Mouse (Mus musculus): ENCODE measurements around the gene Actl10. TPM values are rescaled to one million over a fixed set of nuclear protein-coding genes. Genes with fewer than 3 reads are reported as not detected.

Actl10 gene
- polyA plus RNA-seq, 1 experiment from 2014 or later: not detected

DNA sequence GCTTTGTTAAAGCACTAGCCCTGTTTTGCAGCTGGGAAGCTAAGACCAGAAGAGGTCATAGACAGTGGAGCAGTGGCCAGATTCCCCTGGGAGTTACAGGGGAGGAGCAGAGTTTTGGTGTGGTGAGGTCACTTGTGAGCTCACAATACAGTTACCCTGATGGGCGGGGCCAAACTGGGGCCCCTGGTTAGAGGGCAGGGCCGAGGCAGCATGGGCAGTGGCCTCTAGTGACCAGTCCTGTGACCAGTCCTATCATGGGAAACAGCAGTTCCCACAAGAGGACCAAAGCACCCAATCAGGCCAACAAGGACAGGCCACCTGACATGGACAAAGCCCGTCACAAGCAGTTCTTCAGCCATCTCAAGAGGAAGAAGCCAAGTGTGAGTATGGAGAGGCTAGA is 2.9 kb upstream of the Actl10 start:
- Histone ChIP-seq H3K9me3 (ENCODE audit: control insufficient read depth) (no peaks in the 10 kb centered on the region), H3K27me3 (replicated peaks; ENCODE audit: control insufficient read depth, insufficient read depth, low read length) (peaks cover 16% of the 10 kb centered on the region), H3K4me3 (ENCODE audit: low read depth, low read length) (no peak overlapping the region), H3K9ac (ENCODE audit: low read depth, low read length) (no peak overlapping the region), H3K4me1 (replicated peaks; ENCODE audit: control insufficient read depth, insufficient read depth, low read length) (peaks cover 6% of the 10 kb centered on the region; the same call in 1 of the 2 replicates), H3K36me3 (ENCODE audit: control insufficient read depth, insufficient read depth) (no peaks in the 10 kb centered on the region), H3K27ac (ENCODE audit: low read depth, low read length) (no peak overlapping the region), H3K4me2 (replicated peaks; ENCODE audit: low read depth) (0 out of 2 replicates have a peak overlapping the region, but pooled peaks have one; percentile 80)
- no peak for ATAC-seq
- TF ChIP-seq CTCF (IDR thresholded peaks at IDR 0.05; ENCODE audit: low read depth): no peak
- 59% methylated on average over 3 of the region's 3 CpGs for WGBS

DNA sequence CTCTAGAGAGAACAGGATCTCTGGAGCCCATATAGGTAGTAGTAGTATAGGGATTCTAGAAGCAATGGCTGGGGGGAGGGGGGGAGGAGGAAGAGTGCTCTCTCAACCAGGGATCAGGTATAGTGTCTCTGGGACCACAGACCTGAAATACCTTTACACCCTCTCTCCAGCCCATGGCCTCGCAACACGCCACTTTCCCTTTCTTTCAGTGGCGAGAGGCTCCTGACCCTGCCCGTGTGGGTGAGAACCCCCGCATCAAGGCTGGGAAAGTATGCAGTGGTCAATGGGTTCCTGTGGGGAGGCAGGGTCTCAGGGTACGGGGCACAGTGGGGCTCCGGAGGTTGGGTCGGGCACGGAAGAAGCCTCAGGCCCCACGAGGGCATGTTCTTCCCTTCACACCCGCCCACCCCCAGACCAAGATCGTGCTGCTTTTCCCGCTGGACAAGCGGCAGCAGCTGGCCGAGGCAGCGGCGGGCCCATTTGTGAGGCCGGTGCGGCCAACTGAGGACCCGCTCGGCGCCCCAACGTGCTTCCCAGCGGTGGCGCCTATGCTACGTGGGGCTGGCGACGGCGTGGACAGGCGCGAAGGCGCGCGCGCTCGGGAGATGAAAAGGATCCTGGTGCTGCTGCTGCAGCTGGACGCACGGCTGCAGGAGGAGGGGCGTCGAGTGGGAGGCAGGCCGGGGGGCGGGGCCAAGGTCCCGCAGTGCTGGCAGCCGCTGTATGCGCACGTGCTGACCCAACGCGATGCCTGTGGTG is 2.3 kb upstream of the Actl10 start:
- H3K4me1 ChIP-seq (replicated peaks; ENCODE audit: control insufficient read depth, insufficient read depth, low read length): peaks cover 6% of the 10 kb centered on the region; the same call in 1 of the 2 replicates
- peak overlapping the region; percentile 80 for H3K4me2 ChIP-seq (replicated peaks; ENCODE audit: low read depth)
- no peak overlapping the region for H3K27ac ChIP-seq (ENCODE audit: low read depth, low read length)
- no peaks in the 10 kb centered on the region for H3K36me3 ChIP-seq (ENCODE audit: control insufficient read depth, insufficient read depth)
- peak overlapping the region; percentile 42 for H3K4me3 ChIP-seq (ENCODE audit: low read depth, low read length)
- peak; percentile 44; the same call in 1 of the 2 replicates for ATAC-seq
- no peak for TF ChIP-seq CTCF (IDR thresholded peaks at IDR 0.05; ENCODE audit: low read depth)
- H3K27me3 ChIP-seq (replicated peaks; ENCODE audit: control insufficient read depth, insufficient read depth, low read length): peaks cover 16% of the 10 kb centered on the region
- no peaks in the 10 kb centered on the region for H3K9me3 ChIP-seq (ENCODE audit: control insufficient read depth)
- WGBS: 6% methylated on average over 48 of the region's 48 CpGs
- H3K9ac ChIP-seq (ENCODE audit: low read depth, low read length): peak overlapping the region; percentile 40; the same call in 1 of the 2 replicates

DNA sequence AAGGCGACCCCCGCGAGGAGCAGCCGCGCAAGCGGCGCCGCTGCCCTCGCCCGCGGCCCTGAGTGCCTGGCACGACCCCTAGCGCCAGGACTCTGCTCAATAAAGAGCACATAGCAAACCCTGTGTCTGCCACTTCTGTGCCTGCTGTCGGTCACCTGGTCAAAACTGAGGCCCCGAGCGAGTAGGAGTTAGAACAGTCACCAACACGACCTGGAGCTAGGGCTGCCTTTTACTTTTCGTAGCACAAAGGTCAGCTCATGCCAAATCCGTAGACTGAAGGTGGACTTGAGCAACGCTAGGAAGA is 1.7 kb upstream of the Actl10 start:
- 0 out of 2 replicates have a peak, but pooled peaks have one; percentile 30 for TF ChIP-seq CTCF (IDR thresholded peaks at IDR 0.05; ENCODE audit: low read depth)
- Histone ChIP-seq H3K36me3 (ENCODE audit: control insufficient read depth, insufficient read depth) (no peaks in the 10 kb centered on the region), H3K27ac (ENCODE audit: low read depth, low read length) (no peak overlapping the region), H3K27me3 (replicated peaks; ENCODE audit: control insufficient read depth, insufficient read depth, low read length) (peaks cover 16% of the 10 kb centered on the region), H3K9ac (ENCODE audit: low read depth, low read length) (no peak overlapping the region), H3K4me3 (ENCODE audit: low read depth, low read length) (peak overlapping the region; percentile 42), H3K4me1 (replicated peaks; ENCODE audit: control insufficient read depth, insufficient read depth, low read length) (peaks cover 6% of the 10 kb centered on the region; the same call in 1 of the 2 replicates), H3K4me2 (replicated peaks; ENCODE audit: low read depth) (peak overlapping the region; percentile 80), H3K9me3 (ENCODE audit: control insufficient read depth) (no peaks in the 10 kb centered on the region)
- ATAC-seq: no peak; the same call in 1 of the 2 replicates
- 16% methylated on average over 20 of the region's 20 CpGs for WGBS

DNA sequence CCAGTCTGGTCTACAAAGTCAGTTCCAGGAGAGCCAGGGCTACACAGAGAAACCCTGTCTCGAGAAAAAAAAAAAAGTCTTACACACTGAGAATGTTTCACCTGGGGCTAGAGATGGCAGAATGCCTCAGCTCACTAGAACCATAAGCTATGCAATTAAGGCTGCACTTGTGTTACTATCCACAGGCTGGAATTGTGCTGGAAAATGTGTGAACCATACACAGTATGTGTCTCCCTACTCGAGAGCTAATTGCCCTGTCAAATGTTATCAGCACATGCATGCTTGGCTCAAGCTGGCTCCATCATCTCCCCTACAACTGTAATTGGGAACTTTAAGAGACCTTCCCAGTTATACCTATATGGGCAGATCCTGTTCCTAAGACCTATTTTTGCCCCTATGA is 639 bp upstream of the Actl10 start:
- H3K27ac ChIP-seq (ENCODE audit: low read depth, low read length): no peak overlapping the region
- no peak for TF ChIP-seq CTCF (IDR thresholded peaks at IDR 0.05; ENCODE audit: low read depth)
- H3K9me3 ChIP-seq (ENCODE audit: control insufficient read depth): no peaks in the 10 kb centered on the region
- no peak overlapping the region for H3K4me3 ChIP-seq (ENCODE audit: low read depth, low read length)
- WGBS: 78% methylated on average over 2 of the region's 2 CpGs
- ATAC-seq: no peak
- H3K9ac ChIP-seq (ENCODE audit: low read depth, low read length): no peak overlapping the region
- no peaks in the 10 kb centered on the region for H3K36me3 ChIP-seq (ENCODE audit: control insufficient read depth, insufficient read depth)
- peaks cover 16% of the 10 kb centered on the region for H3K27me3 ChIP-seq (replicated peaks; ENCODE audit: control insufficient read depth, insufficient read depth, low read length)
- H3K4me2 ChIP-seq (replicated peaks; ENCODE audit: low read depth): no peak overlapping the region
- H3K4me1 ChIP-seq (replicated peaks; ENCODE audit: control insufficient read depth, insufficient read depth, low read length): peaks cover 6% of the 10 kb centered on the region; the same call in 1 of the 2 replicates

DNA sequence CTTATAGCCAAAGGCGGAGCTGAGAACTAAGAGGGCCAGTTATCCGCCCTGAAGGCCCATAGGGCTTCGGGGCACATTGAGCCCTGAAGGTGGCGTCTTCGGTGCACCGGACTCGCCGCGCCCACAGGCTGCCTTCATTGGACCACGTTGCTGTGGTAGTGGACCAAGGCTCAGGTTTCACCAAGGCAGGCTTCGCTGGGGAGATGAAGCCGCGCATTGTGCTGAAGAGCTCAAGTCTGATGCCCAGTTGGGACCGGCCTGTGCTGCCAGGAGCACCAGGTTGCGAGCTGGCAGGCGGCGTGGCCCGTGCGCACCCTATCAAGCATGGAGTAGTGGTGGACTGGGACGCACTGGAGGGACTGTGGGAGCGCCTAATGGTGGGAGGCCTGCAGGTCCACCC is 351 bp downstream of the Actl10 start:
- TF ChIP-seq CTCF (IDR thresholded peaks at IDR 0.05; ENCODE audit: low read depth): no peak
- Histone ChIP-seq H3K4me2 (replicated peaks; ENCODE audit: low read depth) (peak overlapping the region; percentile 60), H3K4me1 (replicated peaks; ENCODE audit: control insufficient read depth, insufficient read depth, low read length) (peaks cover 6% of the 10 kb centered on the region; the same call in 1 of the 2 replicates), H3K9ac (ENCODE audit: low read depth, low read length) (no peak overlapping the region), H3K36me3 (ENCODE audit: control insufficient read depth, insufficient read depth) (no peaks in the 10 kb centered on the region), H3K27me3 (replicated peaks; ENCODE audit: control insufficient read depth, insufficient read depth, low read length) (peaks cover 16% of the 10 kb centered on the region), H3K27ac (ENCODE audit: low read depth, low read length) (no peak overlapping the region), H3K9me3 (ENCODE audit: control insufficient read depth) (no peaks in the 10 kb centered on the region), H3K4me3 (ENCODE audit: low read depth, low read length) (peak overlapping the region; percentile 16)
- WGBS: 44% methylated on average over 21 of the region's 21 CpGs
- no peak for ATAC-seq

DNA sequence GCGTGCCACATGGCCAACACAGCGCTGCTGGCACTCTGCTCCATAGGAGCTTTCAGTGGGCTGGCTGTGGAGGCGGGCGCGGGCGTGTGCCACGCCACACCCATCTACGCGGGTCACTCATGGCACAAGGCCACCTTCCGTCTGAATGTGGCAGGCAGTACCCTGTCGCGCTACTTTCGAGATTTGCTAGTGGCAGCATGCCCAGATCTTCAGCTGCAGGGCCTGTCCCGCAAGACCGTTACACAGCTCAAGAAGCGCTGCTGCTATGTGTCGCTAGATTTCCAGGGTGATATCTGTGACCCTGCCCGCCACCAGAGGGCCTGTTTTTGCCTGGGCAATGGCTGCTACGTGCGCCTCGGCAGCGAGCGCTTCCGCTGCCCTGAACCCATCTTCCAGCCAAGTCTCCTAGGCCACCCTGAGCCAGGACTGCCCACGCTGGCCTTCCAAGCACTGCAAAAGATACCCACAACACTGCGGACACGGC is 890 bp downstream of the Actl10 start:
- Histone ChIP-seq H3K4me2 (replicated peaks; ENCODE audit: low read depth) (peak overlapping the region; percentile 60), H3K9me3 (ENCODE audit: control insufficient read depth) (no peaks in the 10 kb centered on the region), H3K36me3 (ENCODE audit: control insufficient read depth, insufficient read depth) (no peaks in the 10 kb centered on the region), H3K27me3 (replicated peaks; ENCODE audit: control insufficient read depth, insufficient read depth, low read length) (peaks cover 16% of the 10 kb centered on the region), H3K4me1 (replicated peaks; ENCODE audit: control insufficient read depth, insufficient read depth, low read length) (peaks cover 6% of the 10 kb centered on the region; the same call in 1 of the 2 replicates), H3K9ac (ENCODE audit: low read depth, low read length) (no peak overlapping the region), H3K27ac (ENCODE audit: low read depth, low read length) (no peak overlapping the region), H3K4me3 (ENCODE audit: low read depth, low read length) (peak overlapping the region; percentile 16)
- peak; percentile 15; the same call in 1 of the 2 replicates for ATAC-seq
- peak; percentile 80 for TF ChIP-seq CTCF (IDR thresholded peaks at IDR 0.05; ENCODE audit: low read depth)
- WGBS: 29% methylated on average over 27 of the region's 27 CpGs
